Mouse (Mus musculus): ENCODE measurements around the gene Igf1r.

GRCm38 (mm10) chr7:67981956-67982355 lies 29.3 kb downstream of the Igf1r start:
- TF ChIP-seq CTCF (IDR thresholded peaks at IDR 0.05; ENCODE audit: low read depth, low read length) (no peak), GATA2 (IDR thresholded peaks at IDR 0.05; ENCODE audit: borderline replicate concordance, low read depth, low read length) (no peak), POLR2AphosphoS5 (IDR thresholded peaks at IDR 0.05; ENCODE audit: insufficient replicate concordance, low read depth, low read length) (no peak), TAL1 (conservative IDR thresholded peaks at IDR 0.05; ENCODE audit: low read depth, low read length) (no peak), GATA1 (IDR thresholded peaks at IDR 0.05; ENCODE audit: borderline replicate concordance, low read length) (no peak)
